Mouse (Mus musculus) spleen, postnatal 36 days (tissue): ENCODE data around the gene Jmjd4.
A peak's percentile ranks its signal among the peaks of the same experiment; 100 is the strongest.

Experiments
- DNase-seq, 2 experiments: peaks; one replicate each; pipeline ENCODE4 v3.0.0; 2022; ENCODE audit warnings: low spot score in 2 of 2, mixed read lengths in 1 of 2

Gene Jmjd4

DNA sequence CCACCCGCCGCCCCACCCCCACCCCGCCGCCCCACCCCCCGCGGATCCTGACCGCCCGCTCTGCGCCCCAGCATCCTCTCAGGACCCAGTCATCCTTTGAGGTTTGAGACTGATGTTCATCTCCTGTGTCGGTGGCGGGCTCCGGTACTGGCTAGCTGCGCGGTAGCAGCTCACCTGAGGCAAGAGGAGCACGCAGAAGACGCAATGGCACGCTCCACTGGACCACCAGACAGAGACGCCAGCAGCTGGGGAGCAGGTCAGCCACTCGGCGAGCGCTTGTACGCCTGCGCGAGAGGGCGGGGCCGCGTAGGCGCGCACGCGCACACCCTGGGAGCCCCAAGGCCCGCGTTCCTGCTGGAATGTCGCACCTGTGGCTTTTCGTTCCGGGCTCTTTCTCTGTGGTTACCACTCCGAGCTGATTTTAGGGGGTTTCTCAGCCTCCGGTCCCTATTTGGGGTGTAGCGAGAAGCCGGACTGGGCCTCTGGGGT, at the start of gene Jmjd4:
Jmjd4 (plus strand) TSS at position 305 of the 489 bp plus-strand sequence.
- peak; percentile 88 for DNase-seq

DNA sequence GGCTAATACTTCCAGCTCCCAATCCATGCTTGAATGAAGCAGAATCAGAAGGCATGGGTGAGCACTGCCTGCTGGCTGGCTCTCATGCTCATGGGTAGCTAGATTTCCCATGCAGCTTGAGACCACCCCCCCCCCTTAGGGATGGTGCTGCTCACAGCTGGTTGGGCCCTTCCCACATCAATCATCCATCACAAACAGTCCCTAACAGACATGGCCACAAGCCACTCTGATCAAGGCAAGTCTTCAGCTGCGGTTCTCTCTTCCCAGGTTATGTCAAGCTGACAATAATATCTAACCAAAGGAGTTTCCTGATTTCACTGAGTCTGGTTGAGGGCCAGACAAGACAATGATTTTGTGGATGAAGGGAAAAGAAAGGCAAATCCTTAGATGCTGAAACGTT, 49.0 kb upstream of the Jmjd4 start:
- DNase-seq, result no peak

DNA sequence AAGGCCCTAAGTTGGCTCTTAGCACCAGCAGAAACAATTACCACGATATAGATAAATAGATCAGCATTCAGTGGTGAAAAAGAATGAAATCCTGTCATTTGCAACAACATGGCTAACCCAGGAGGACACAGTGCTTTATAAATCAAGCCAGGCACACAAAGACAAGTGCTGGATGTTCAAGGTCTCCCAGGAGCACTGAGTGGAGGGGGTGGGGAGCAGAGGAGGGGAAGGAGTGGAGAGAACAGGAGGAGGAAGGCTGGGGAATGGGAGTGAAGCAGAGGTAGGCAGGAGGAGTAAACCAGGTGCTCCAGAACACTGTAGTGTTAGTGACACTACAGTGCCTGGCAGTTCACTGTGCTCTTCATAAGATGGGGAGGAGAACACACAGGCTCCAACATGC, 44.1 kb upstream of the Jmjd4 start:
- DNase-seq, result no peak

DNA sequence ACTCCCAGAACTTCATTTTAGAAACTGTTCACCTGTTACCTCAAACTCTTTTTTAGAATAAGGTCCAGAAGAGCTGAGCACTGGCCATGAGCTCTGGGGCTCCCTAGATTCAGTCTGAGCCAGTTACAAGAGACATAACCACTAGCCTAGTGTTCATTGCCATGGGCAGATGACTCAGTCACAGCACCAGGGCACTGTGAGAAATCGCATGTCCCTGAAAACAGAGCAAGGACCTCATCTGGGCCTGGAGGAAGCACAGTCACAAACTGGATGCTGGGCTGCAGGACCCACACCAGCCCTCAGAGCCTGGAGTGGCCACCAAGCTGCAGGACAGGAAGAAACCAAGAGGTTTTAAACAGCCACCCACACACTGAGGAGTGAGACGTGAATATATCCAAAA, 39.0 kb upstream of the Jmjd4 start:
- DNase-seq, result no peak

DNA sequence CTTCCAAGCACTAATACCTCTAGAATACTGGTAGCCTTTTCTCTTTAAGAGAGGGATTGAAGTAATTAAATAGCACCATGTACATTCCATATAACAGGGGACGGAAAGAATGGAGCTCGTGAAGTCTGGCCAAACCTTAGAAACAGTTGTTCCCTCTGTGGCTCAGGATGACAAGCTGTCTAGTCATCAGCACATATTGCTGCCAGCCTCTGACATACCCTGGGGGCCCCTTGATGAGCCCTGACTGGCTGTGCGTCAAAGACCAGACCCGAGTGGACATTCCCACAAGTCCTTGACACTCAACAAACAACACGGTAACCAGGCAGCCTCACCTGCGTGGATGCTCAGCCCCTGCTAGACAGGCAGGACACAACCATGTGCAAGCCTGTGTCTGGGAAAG, 37.8 kb upstream of the Jmjd4 start:
- no peak for DNase-seq

- no peak for DNase-seq
Measured at GRCm38 (mm10) chr11:59412999-59413863, 36.6 kb upstream of the Jmjd4 start.

DNA sequence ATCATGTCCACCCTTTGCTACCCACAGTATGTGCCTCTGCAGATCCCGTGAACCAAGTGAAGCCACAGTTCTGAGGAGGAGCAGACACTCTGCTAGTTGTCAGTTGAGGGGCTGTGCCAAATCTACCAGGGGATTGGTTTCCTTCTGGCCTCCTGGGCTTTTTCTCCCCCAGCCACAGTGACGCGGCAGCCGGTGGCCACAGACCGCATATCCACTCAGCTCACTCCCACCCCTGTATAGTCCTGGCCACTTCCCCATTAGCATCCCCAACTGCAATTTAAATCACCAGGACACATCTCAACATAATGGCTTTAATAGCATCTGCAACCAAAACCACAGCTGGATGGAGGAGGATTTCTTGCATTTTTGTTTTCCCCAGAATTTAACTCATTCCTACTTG, 31.1 kb upstream of the Jmjd4 start:
- DNase-seq, result peak; percentile 10 to 15

DNA sequence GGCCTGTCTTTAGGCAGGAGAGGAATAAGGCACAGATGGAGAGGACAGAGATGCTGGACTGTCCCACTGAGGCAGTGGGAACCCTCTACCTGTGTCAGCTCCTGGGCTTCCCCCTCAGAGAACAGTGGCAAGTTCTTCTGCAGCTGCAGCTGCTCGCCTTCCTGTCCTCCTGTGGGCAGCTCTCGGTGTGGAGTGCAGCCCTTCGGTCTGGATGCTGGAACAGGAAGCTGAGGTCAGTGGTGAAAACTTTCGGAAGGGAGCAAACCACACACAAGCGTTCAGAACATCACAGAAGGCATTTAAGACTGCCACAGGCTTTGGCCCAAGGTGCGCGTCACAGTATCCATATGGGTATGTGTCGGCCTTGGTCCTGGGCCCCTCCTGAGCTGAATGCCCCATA, 28.4 kb upstream of the Jmjd4 start:
- peak in 1 of 2 experiments; percentile 14 for DNase-seq

DNA sequence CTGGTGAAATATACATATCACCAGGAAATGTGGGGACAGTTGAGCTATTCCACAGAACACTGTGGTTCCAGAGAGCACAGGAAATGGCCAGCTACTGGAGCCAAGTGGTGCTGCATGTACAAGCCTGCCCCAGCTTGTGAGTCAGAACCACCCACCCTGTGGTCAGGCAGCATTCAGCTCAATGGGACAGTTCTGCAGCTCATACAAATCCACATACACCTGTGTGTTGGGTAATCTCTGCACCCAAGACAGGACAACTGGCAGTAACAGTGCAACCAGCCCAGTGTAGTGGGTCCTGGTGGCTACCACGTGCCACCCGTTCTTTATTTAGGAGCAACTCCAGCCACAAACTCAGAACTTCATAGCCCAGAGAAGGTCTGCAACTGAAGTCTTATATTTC, 27.9 kb upstream of the Jmjd4 start:
- DNase-seq, result no peak

DNA sequence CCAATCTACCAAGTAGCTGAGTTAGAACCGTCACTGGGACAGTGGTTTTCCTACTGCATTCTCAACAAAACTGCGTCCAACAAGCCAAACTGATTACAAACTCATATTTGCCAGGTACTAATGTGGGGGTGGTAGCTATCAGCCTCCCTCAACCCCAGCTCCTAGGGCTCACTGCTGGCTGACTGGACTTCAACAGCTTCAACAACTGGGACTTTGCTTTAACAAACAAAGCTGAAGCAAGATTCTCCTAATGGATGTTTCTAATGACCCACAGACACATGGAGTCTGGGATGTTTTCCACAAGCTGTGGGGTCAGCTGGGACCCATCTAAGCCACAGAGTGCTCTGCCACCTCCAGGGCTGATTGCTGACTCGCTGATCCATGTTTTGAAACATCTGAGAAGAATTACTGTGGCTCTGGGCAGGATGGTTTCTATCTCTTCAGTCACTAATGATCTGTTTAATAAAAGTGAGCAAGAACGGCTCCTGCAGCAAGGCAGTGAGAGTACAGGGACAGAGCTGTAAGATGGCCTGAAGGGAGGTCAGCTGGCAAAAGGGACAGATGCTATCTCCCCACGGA, 26.7 kb upstream of the Jmjd4 start:
- no peak for DNase-seq

DNA sequence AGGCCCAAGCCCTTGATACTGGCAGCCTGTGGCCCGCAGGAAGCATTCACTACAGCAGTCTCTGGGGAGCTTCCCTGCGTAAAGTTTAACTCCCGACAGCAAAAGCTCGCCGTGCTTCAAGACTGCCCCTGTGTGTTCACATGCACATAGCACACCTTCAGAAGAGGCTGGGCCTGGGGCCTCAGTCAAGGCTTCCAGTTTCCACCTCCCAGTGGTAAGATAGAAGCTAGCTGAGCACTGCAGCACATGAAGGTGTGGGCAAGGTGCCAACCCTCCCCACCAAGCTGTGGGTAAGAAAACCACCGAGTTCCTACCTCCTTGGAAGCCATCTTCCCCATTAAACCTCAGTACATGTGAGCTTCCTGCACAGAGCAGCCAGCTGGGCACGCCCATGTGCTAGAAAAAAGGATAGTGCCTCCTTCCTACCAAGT, 24.2 kb upstream of the Jmjd4 start:
- DNase-seq, result peak; percentile 24 to 28

DNA sequence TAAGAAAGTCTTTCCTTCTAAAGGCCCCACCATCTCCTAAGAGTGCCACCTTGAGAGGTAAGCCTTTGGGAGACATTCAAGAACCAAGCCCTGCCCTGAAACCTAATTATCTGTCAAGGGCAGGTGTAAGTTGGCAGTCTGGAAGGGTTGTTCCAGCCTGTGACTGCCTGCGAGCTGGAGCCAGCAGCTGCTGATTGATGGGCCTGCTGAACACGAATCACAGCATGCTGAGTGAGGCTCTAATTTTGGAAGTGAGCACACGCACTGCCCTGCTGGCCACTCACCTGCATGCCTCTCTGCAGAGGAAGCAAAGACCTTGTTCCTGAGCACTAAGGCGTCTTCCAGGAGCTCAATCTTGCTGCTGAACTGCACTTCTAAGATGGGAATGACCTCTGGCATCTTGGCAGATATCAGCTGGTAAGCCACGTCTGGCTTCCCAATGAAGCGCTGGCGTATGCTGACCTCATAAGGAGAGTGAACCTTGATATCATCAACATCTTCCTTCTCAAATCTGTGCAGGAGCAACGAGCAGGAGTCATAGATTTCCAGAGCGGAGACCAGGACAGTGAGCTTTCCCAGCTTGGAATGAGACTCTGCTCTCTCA, 21.7 kb upstream of the Jmjd4 start:
- DNase-seq, result no peak

- DNase-seq, result no peak
Measured at GRCm38 (mm10) chr11:59429959-59430358, 19.9 kb upstream of the Jmjd4 start.

- no peak for DNase-seq
Measured at GRCm38 (mm10) chr11:59432261-59432660, 17.6 kb upstream of the Jmjd4 start.

- DNase-seq, result no peak
Measured at GRCm38 (mm10) chr11:59437954-59438353, 11.9 kb upstream of the Jmjd4 start.

DNA sequence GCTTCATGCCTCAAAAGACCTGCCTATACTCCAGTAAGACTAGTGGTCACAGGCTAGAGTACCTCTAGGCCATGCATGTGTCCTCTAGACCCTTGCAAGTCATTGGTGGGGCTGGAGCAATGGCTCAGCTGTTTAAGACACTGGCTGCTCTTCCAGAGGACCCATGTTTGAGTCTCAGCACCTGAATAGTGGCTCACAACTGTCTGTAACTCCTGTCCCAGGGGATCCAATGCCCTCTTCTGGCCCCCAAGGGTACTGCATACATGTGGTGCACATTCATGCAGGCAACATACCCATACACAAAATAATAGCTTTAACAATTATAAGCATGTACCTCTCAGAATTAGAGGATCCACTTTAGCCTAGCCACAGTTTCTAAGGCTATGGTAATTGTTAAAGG, 6.7 kb upstream of the Jmjd4 start:
- DNase-seq, result no peak

- peak; percentile 43 to 60 for DNase-seq
Measured at GRCm38 (mm10) chr11:59450230-59450771, 456 bp downstream of the Jmjd4 start.

GRCm38 (mm10) chr11:59451086-59451485, 1.2 kb downstream of the Jmjd4 start, which contains the start of gene Snap47:
Gene Snap47 (minus strand): TSS chr11:59451186.
- no peak for DNase-seq

GRCm38 (mm10) chr11:59456346-59456745, 6.5 kb downstream of the Jmjd4 start:
- DNase-seq, result no peak

- no peak for DNase-seq
Measured at GRCm38 (mm10) chr11:59456891-59457290, 7.0 kb downstream of the Jmjd4 start.

DNA sequence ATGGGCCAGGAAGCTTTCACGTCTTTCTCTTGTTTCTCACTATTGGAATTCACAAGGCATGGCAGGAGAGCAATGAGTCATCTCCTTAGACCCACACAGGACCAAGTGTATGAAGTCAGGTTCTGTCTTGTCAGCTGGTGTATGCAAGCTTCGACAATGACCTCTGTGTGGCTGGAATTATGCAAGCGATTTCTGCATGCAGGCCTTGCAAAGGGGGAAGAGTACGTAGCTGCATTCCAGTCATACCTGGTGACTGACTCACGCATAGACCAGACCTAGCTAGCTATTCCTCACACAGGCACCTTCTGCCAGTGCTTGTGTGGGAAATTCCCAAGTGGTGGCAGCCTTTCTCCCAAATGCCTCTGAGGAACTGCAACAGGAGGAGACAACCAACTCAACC, 9.1 kb downstream of the Jmjd4 start:
- DNase-seq, result no peak

GRCm38 (mm10) chr11:59460459-59460858, 10.6 kb downstream of the Jmjd4 start:
- DNase-seq, result no peak
